Mouse (Mus musculus) adrenal gland, adult 8-10 months (tissue): ENCODE results near the gene Micall1. TPM values are rescaled to one million over a fixed set of nuclear protein-coding genes. Genes with fewer than 3 reads are reported as not detected.

ENCODE experiments used
- DNase-seq: peaks from one replicate; pipeline ENCODE4 v3.0.0; 2022
- total RNA-seq, 4 experiments: library from RNA; stranded (reverse); gene quantifications; 2 replicates each; pipeline ENCODE4 v1.2.4; 2022

Micall1 gene
- total RNA-seq, 4 experiments from 2014 or later: 40.6 to 88.2 (median 55.8) TPM

GRCm38 (mm10) chr15:79131442-79131841 is 22.7 kb downstream of the Micall1 start:
- DNase-seq: peak; percentile 93

GRCm38 (mm10) chr15:79133191-79133661 is 24.5 kb downstream of the Micall1 start:
- peak; percentile 57 for DNase-seq

- DNase-seq: no peak
Measured at GRCm38 (mm10) chr15:79134496-79135270, 26.0 kb downstream of the Micall1 start.

- DNase-seq: no peak
Measured at GRCm38 (mm10) chr15:79135332-79135731, 26.6 kb downstream of the Micall1 start.

GRCm38 (mm10) chr15:79135783-79136575 is 27.3 kb downstream of the Micall1 start:
- no peak for DNase-seq

GRCm38 (mm10) chr15:79139640-79140039 is 30.9 kb downstream of the Micall1 start:
- DNase-seq: no peak

- peak; percentile 93 for DNase-seq
Measured at GRCm38 (mm10) chr15:79140866-79141565, 32.3 kb downstream of the Micall1 start, which contains the start of the genes Polr2f and 1700088E04Rik. Gene Polr2f (plus strand): TSS chr15:79141009. Gene 1700088E04Rik (minus strand): TSS chr15:79141253.

- DNase-seq: no peak
Measured at GRCm38 (mm10) chr15:79141566-79141917, 32.8 kb downstream of the Micall1 start.

- no peak for DNase-seq
Measured at GRCm38 (mm10) chr15:79143316-79143715, 34.6 kb downstream of the Micall1 start.

GRCm38 (mm10) chr15:79144021-79144420 is 35.3 kb downstream of the Micall1 start:
- no peak for DNase-seq

GRCm38 (mm10) chr15:79145522-79145921 is 36.8 kb downstream of the Micall1 start:
- no peak for DNase-seq

GRCm38 (mm10) chr15:79148533-79148932 is 39.8 kb downstream of the Micall1 start:
- DNase-seq: peak; percentile 64

- no peak for DNase-seq
Measured at GRCm38 (mm10) chr15:79151881-79152280, 43.2 kb downstream of the Micall1 start.

- DNase-seq: no peak
Measured at GRCm38 (mm10) chr15:79152709-79153108, 44.0 kb downstream of the Micall1 start.

- no peak for DNase-seq
Measured at GRCm38 (mm10) chr15:79155572-79155971, 46.9 kb downstream of the Micall1 start.

- no peak for DNase-seq
Measured at GRCm38 (mm10) chr15:79162301-79162700, 53.6 kb downstream of the Micall1 start.

GRCm38 (mm10) chr15:79162822-79163221 is 54.1 kb downstream of the Micall1 start:
- DNase-seq: no peak

- no peak for DNase-seq
Measured at GRCm38 (mm10) chr15:79164251-79164650, 55.6 kb downstream of the Micall1 start.

- DNase-seq: no peak
Measured at GRCm38 (mm10) chr15:79165140-79165539, 56.4 kb downstream of the Micall1 start, which contains the start of gene Sox10. Gene Sox10 (minus strand): TSS chr15:79165240.

GRCm38 (mm10) chr15:79166712-79167111 is 58.0 kb downstream of the Micall1 start:
- no peak for DNase-seq

GRCm38 (mm10) chr15:79176905-79177304 is 68.2 kb downstream of the Micall1 start:
- DNase-seq: no peak

- no peak for DNase-seq
Measured at GRCm38 (mm10) chr15:79185213-79185612, 76.5 kb downstream of the Micall1 start.
